Mouse (Mus musculus) liver, postnatal 0 days (tissue): ENCODE results near the gene Ccdc77.

Source experiments
- CTCF ChIP-seq: sonication (generic); IDR thresholded peaks from 2 replicates; pipeline ENCODE4 v1.5.1; 2016; ENCODE audit warnings: antibody characterized with exemption, low read depth
- EP300 ChIP-seq: IDR thresholded peaks from 2 replicates; pipeline ENCODE4 v1.6.1; 2016; ENCODE audit warnings: antibody characterized with exemption, low read depth, mild to moderate bottlenecking

DNA sequence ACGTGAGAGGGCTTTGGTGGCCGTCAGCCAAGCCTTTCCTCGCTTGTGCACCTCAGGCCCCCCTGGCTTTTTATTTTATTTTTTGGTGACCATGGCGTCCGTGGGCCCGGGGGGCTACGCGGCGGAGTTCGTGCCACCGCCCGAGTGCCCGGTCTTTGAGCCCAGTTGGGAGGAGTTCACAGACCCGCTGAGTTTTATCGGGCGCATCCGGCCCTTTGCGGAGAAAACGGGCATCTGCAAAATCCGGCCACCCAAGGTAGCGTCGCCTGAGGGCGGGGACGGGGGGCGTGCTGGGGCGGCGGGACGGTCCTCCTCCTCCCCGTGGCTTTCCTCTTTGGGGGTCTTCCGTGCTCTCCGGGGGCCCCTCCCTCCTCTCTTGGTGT is 340 bp upstream of the Ccdc77 start:
- no peak for TF ChIP-seq CTCF
- no peak for TF ChIP-seq EP300
